Mouse (Mus musculus) forebrain, embryonic 13.5 days (tissue): ENCODE results near the gene Cdc7. TPM values are rescaled to one million over a fixed set of nuclear protein-coding genes. Genes with fewer than 3 reads are reported as not detected.

Source experiments
- ATAC-seq: fragments of 200-750 bp; cut with Nextera tagmentation; 2 replicates; pipeline ENCODE4 v1.8.0; 2017
- H3K27ac ChIP-seq: fragments of 300-500 bp; sonication (generic); 2 replicates; pipeline ENCODE4 v1.5.1; 2015; ENCODE audit warnings: inconsistent platforms, mild to moderate bottlenecking, moderate library complexity
- H3K27me3 ChIP-seq: fragments of 300-500 bp; sonication (generic); 2 replicates; pipeline ENCODE4 v1.6.1; 2015; ENCODE audit warnings: mild to moderate bottlenecking, inconsistent platforms
- H3K36me3 ChIP-seq: fragments of 300-500 bp; sonication (generic); 2 replicates; pipeline ENCODE4 v1.6.1; 2015; ENCODE audit warnings: mild to moderate bottlenecking, inconsistent platforms; ENCODE audit not compliant: poor library complexity, severe bottlenecking
- H3K4me1 ChIP-seq: fragments of 300-500 bp; sonication (generic); 2 replicates; pipeline ENCODE4 v1.6.1; 2015; ENCODE audit warnings: inconsistent platforms
- H3K4me2 ChIP-seq: fragments of 300-500 bp; sonication (generic); 2 replicates; pipeline ENCODE4 v1.6.1; 2015; ENCODE audit warnings: inconsistent platforms, mild to moderate bottlenecking, moderate library complexity
- H3K4me3 ChIP-seq: fragments of 300-500 bp; sonication (generic); 2 replicates; pipeline ENCODE4 v1.5.1; 2015; ENCODE audit warnings: mild to moderate bottlenecking, inconsistent platforms
- H3K9ac ChIP-seq: fragments of 300-500 bp; sonication (generic); 2 replicates; pipeline ENCODE4 v1.6.1; 2015; ENCODE audit warnings: mild to moderate bottlenecking, inconsistent platforms
- H3K9me3 ChIP-seq: fragments of 300-500 bp; sonication (generic); replicated peaks from 2 replicates; pipeline ENCODE4 v1.6.1; 2016; ENCODE audit warnings: inconsistent platforms
- WGBS: fragments of 180-500 bp; shearing (Covaris S2); methylation state at CpG from one replicate; pipeline ENCODE4 v1.1.7; 2015; 5-methylcytosine and 5-hydroxymethylcytosine counted together
- polyA plus RNA-seq: library from polyadenylated mRNA; unstranded; fragments of >200 nt; fragmentation: Nextera tagmentation; extraction: Ambion mirVana; gene quantifications from 2 replicates; pipeline ENCODE4 v1.2.1, GENCODE M21; 2015

Cdc7 gene
- polyA plus RNA-seq, 1 experiment from 2014 or later, result 43.1 TPM

DNA sequence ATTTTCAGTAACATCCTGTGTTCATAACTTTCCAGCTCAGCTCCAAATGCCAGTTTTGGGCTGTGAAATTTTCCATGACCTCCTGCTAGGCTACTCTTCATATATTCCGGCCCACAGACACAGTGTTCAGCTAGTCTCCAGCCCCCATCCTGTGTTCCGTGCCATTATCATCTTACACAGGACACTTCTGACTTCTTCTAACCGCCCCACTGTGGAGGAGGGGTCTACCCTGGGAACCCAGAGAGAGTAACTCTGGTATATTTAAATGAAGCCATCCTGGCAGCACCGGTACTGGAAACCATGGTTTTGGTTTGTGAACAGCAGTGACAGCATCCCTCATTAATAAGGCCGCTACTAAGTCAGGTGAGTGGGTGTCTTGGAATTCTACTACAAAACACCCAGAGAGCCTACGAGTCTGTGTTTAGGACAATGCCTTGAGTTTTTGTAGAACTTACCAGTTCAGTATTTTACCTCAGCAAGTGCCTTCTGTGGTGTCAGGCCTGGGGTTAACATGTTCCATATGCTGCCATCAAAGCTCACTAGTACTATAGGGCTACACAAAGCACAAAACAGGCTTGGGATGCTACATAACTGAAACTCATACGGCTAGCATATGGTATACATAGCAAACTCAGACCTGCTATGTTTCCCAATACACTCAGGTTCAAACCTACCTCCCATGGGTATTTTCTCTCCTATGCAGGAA lies 32.6 kb downstream of the Cdc7 start:
- no peak overlapping the region for H3K4me2 ChIP-seq
- peaks cover 19% of the 10 kb centered on the region; the same call in 1 of the 2 replicates for H3K27me3 ChIP-seq
- H3K4me3 ChIP-seq, result no peak overlapping the region
- no peak overlapping the region for H3K27ac ChIP-seq
- H3K9ac ChIP-seq, result no peak overlapping the region
- no peaks in the 10 kb centered on the region for H3K4me1 ChIP-seq
- H3K36me3 ChIP-seq, result no peaks in the 10 kb centered on the region
- no peak for ATAC-seq
- WGBS, result 77% methylated on average over 7 of the region's 7 CpGs
- H3K9me3 ChIP-seq, result no peaks in the 10 kb centered on the region

DNA sequence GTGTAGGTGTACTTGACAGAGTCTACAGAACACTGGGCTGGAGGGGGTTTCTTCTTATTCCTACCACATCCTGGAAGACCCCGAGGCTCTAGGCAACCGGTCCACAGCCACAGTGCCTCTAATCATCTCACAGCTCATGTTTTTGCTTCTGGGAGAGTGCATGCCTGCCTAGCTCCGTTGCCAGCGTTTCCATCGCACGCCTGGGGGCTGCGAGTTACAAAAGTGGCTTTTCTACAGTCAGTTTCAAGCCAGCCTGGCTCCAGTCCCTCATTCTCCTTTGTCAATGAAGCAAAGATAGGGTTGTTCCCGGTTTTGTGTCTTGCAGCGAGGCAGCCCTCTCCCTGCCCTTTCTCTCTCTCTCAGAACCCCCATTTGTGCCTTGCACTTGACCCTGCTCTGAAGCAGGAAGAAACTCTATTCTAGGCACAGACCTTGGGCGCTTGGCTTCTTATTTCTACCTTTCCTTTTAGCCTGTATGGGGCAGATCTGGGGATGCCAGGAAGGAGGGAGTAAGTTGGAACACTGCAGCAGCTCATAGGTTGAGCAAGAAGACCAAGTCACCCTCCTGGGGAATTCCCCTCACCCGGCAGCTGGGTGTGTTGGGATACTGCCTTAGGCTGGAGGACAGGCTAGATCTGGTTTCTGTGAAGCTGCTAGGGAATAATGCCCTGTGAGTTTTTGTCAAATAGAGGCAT lies 37.4 kb downstream of the Cdc7 start:
- Histone ChIP-seq H3K4me3 (no peak overlapping the region), H3K27ac (no peak overlapping the region), H3K9ac (no peak overlapping the region), H3K4me1 (no peaks in the 10 kb centered on the region), H3K36me3 (no peaks in the 10 kb centered on the region), H3K27me3 (0 out of 2 replicates have a peak, but pooled peaks cover 16% of the 10 kb centered on the region), H3K4me2 (no peak overlapping the region), H3K9me3 (no peaks in the 10 kb centered on the region)
- 50% methylated on average over 11 of the region's 11 CpGs for WGBS
- no peak for ATAC-seq

DNA sequence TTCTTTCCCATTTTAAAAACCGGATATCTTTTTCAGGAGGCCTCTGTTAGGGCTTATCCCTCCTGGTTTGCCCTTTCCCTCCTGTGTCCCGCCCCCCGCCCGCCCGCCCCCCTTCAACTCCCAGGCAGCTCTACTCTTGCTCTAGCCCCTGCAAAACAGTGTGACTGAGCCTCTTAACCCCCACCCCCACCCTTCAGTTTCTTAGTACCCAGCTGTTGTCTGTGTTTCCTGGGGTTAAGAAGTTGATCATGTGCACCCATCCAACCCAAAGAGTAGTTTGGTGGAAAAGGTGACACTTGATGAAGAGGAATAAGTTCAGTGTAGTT lies 37.9 kb downstream of the Cdc7 start:
- 23% methylated on average over 2 of the region's 5 CpGs for WGBS
- no peak overlapping the region for H3K27ac ChIP-seq

DNA sequence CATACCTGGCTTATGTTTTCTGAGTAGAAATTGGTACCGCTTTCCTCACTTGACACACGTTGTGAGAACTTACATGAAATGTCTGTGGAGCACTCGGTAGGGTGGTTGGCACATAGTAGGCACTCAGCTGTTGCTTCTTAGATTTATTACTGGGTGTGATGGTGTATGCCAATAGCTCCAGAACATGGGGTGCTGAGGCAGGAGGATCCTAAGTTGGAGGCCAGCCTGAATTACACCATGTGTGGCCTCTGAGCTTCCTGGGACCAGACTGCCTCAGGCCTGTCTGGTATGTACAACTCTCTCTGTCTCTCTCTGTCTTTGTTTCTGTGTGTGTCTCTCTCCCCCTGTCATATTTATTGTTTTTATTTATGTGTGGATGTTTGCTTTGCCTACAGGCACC lies 45.6 kb downstream of the Cdc7 start:
- Histone ChIP-seq H3K4me2 (no peak overlapping the region), H3K36me3 (no peaks in the 10 kb centered on the region), H3K9ac (no peak overlapping the region), H3K4me3 (no peak overlapping the region), H3K27ac (no peak overlapping the region), H3K9me3 (0 out of 2 replicates have a peak, but pooled peaks cover 2% of the 10 kb centered on the region), H3K27me3 (0 out of 2 replicates have a peak, but pooled peaks cover 5% of the 10 kb centered on the region), H3K4me1 (no peaks in the 10 kb centered on the region)
- WGBS, result 97% methylated on average over 3 of the region's 3 CpGs
- ATAC-seq, result no peak

More for the DNA sequence above, 37.9 kb downstream of the Cdc7 start:
- H3K4me2 ChIP-seq, result no peak overlapping the region
- no peaks in the 10 kb centered on the region for H3K4me1 ChIP-seq
- H3K27me3 ChIP-seq, result 0 out of 2 replicates have a peak, but pooled peaks cover 11% of the 10 kb centered on the region
- no peaks in the 10 kb centered on the region for H3K9me3 ChIP-seq
- H3K36me3 ChIP-seq, result no peaks in the 10 kb centered on the region
- no peak overlapping the region for H3K4me3 ChIP-seq
- ATAC-seq, result no peak
- no peak overlapping the region for H3K9ac ChIP-seq

DNA sequence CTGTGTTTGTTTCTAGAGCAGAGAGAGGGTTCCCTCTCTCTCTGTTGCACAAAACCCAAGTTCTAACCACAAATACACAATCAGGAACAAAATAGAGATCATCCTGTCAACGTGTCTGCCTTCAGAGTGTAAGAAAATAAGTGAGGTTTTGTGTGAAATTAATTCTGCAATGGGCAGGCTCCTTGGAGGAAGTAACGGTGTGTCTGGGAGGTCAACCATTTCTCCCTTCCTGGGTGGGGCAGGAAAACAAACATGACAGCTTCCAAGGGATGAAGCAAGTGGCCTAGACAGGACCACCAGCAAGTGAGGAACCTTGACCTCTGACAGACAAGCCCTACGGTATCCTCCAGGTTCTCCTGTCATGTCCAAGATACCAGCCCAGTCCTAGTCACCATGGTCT lies 46.2 kb downstream of the Cdc7 start:
- Histone ChIP-seq H3K36me3 (no peaks in the 10 kb centered on the region), H3K27ac (no peak overlapping the region), H3K9ac (no peak overlapping the region), H3K4me2 (no peak overlapping the region), H3K4me1 (0 out of 2 replicates have a peak, but pooled peaks cover under 1% of the 10 kb centered on the region), H3K27me3 (peaks cover 6% of the 10 kb centered on the region; the same call in 1 of the 2 replicates), H3K4me3 (no peak overlapping the region), H3K9me3 (0 out of 2 replicates have a peak, but pooled peaks cover 2% of the 10 kb centered on the region)
- WGBS, result 85% methylated on average over 3 of the region's 3 CpGs
- ATAC-seq, result no peak

DNA sequence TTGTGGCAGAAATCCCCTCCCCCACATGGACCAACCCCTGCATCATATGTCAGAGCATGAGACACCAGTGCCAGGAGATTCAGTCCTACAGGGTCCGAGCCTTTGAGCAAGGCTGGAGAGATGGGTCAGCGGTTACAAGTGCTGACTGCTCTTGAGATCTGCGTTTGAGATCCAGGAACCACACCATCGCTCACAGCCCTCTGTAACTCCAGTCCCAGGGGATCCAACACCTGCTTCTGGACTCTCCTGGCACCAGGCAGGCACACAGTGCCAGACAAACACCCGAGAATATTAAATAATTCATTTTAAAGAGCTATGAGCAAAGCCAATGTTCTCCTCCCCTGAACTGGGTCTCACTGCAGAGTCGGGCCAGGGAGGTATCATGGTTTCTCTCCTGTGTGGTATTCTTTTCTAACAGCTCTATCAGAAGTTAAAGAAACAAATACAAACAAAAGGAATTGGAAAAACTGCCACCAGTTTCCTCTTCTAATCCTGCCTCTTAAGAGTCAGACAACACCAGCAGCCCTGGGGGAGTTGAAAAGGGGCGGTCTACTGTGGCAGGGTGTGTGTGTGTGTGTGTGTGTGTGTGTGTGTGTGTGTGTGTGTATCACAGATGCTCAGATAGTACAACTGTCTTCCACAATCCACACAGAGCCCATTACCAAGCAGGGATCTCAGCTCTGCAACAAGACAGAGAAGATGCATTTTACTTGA lies 47.4 kb downstream of the Cdc7 start:
- H3K9ac ChIP-seq, result no peak overlapping the region
- H3K9me3 ChIP-seq, result 0 out of 2 replicates have a peak, but pooled peaks cover 2% of the 10 kb centered on the region
- WGBS, result 63% methylated on average over 7 of the region's 7 CpGs
- no peak overlapping the region for H3K4me3 ChIP-seq
- H3K4me2 ChIP-seq, result no peak overlapping the region
- no peaks in the 10 kb centered on the region for H3K36me3 ChIP-seq
- no peak for ATAC-seq
- no peak overlapping the region for H3K27ac ChIP-seq
- 0 out of 2 replicates have a peak, but pooled peaks cover 4% of the 10 kb centered on the region for H3K4me1 ChIP-seq
- peaks cover 9% of the 10 kb centered on the region; the same call in 1 of the 2 replicates for H3K27me3 ChIP-seq

DNA sequence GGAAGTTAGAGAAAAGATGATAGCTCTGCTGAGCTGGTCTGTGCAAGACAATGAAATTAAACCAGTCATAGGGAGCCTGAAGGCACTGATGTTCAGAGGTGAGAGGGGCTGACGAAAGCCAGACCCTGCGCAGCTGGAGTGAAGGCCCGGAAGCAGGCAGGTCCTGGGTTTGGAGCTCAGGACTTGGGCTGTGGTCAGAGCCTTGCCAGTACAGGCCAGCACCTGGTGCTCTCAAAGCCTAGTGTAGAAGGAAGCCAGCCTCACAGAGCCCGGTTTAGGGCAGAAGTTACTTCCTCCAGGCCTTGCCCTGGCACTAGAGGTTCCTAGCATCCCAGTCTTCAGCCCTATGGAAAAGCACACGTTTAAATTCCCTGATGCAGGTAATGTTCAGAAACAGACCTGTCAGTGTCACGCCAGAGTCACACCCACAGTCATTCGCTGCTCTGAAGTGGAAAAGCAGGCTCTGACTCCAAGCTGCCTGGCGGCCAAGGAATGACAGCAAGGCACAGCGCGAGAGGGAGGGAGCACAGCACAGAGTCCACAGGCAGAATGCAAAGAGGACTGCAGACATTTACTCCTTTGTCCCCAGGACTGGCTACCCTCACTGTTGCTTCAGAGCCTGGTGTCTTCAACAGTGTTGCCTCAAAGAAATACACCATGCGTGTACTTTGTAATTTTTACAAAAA lies 48.1 kb downstream of the Cdc7 start:
- Histone ChIP-seq H3K36me3 (no peaks in the 10 kb centered on the region), H3K9ac (no peak overlapping the region), H3K9me3 (0 out of 2 replicates have a peak, but pooled peaks cover 2% of the 10 kb centered on the region), H3K4me1 (0 out of 2 replicates have a peak, but pooled peaks cover 4% of the 10 kb centered on the region), H3K4me2 (no peak overlapping the region), H3K4me3 (no peak overlapping the region), H3K27ac (no peak overlapping the region), H3K27me3 (peaks cover 9% of the 10 kb centered on the region; the same call in 1 of the 2 replicates)
- 44% methylated on average over 11 of the region's 11 CpGs for WGBS
- ATAC-seq, result no peak

DNA sequence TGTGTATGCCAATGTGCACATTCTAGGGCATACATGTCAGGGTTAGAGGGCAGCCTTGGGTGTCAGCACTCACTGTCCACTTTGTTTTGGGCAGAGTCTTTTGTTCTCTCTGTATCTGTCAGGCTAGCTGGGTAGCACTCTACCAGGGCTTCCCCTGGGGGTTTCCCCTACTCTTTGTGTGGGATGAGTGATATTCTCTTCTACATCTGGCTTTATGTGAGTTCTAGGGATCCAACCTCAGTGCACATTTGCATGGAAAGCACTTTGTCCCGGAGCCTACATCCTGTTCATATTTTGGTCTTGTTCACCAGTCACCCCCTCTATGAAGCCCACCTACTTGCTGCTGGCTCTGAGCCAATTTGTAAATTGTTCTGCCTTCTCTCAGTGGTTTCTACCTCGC lies 49.3 kb downstream of the Cdc7 start:
- Histone ChIP-seq H3K27me3 (peaks cover 9% of the 10 kb centered on the region; the same call in 1 of the 2 replicates), H3K36me3 (no peaks in the 10 kb centered on the region), H3K4me1 (0 out of 2 replicates have a peak, but pooled peaks cover 4% of the 10 kb centered on the region), H3K9ac (no peak overlapping the region), H3K27ac (no peak overlapping the region), H3K9me3 (0 out of 2 replicates have a peak, but pooled peaks cover 2% of the 10 kb centered on the region), H3K4me2 (no peak overlapping the region), H3K4me3 (no peak overlapping the region)
- 80% methylated on average over 2 of the region's 2 CpGs for whole genome bisulfite sequencing
- ATAC-seq, result no peak

DNA sequence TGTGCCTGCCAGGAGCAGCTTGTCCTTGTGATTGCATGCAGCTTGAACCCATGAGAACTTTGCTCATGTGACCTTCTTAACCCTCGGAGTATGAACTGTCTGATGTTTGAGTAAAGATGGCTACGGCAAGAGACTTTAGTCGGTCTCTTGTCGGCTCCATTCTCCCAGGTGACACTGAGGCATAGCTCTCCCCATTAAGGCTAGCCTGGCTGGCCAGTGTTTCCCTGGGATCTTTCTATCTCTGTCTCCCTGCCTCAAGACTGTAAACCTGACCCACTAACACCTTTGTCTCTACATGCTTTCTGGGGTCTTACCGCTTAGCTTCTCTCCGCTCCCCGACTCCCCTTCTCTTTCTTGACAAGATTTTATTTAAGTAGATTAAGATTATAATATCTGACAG lies 50.0 kb downstream of the Cdc7 start:
- no peaks in the 10 kb centered on the region for H3K9me3 ChIP-seq
- H3K27ac ChIP-seq, result no peak overlapping the region
- peaks cover 9% of the 10 kb centered on the region; the same call in 1 of the 2 replicates for H3K27me3 ChIP-seq
- H3K36me3 ChIP-seq, result no peaks in the 10 kb centered on the region
- H3K9ac ChIP-seq, result no peak overlapping the region
- 88% methylated on average over 7 of the region's 7 CpGs for WGBS
- no peak overlapping the region for H3K4me3 ChIP-seq
- H3K4me2 ChIP-seq, result no peak overlapping the region
- no peak for ATAC-seq
- H3K4me1 ChIP-seq, result 0 out of 2 replicates have a peak, but pooled peaks cover 4% of the 10 kb centered on the region

DNA sequence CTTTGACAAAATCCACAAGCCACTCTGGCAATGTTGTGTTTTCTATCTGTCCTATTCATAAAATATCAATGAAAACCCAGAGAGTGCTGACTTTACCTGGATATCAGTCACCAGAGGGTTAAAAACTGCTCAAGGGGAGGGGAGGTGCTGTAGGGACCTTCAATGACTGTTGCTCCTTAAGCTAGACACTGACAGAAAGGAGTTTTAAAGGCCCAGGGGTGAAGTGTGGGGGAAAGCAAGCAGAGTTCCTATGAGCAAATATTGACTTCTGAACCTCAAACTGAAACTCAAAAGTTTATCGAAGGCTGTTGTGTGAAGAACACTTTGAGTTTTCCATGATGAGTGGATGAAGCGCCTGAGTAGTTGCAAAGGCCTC lies 50.9 kb downstream of the Cdc7 start:
- Histone ChIP-seq H3K9me3 (no peaks in the 10 kb centered on the region), H3K36me3 (no peaks in the 10 kb centered on the region), H3K27me3 (peaks cover 9% of the 10 kb centered on the region; the same call in 1 of the 2 replicates), H3K9ac (no peak overlapping the region), H3K4me1 (0 out of 2 replicates have a peak, but pooled peaks cover 4% of the 10 kb centered on the region), H3K27ac (no peak overlapping the region), H3K4me3 (no peak overlapping the region), H3K4me2 (no peak overlapping the region)
- WGBS, result 91% methylated on average over 2 of the region's 2 CpGs
- ATAC-seq, result no peak

DNA sequence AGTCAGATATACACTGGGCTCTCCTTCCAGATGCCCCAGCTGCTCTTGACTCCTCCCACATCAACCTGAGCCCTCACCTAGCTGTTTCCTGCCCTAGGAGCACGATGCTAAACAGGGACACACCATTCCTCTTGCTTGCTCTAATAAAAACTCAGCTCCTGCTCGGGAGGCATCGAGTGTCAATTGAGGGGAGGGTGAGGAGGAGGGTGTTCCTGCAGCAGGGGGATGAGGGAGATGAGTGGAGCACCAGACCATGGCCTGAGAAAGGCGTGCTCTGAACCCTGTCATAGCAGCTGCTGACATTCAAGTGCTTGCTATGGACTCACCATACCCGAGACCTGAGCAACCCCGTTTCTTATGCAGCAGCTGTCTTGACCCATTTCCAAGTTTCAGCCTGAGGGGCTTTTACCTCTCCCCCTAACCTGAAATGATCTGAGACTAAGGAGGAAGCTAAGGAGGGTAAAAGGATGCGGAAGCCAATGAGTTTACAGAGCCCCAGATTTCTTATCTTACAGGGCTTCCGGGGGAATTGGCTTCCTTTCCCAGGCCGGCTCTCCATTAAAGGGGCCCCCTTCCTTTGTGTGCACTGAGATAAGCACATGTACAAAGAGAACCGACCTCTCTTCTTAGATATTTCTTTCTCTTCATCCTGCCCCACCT lies 51.4 kb downstream of the Cdc7 start:
- Histone ChIP-seq H3K36me3 (no peaks in the 10 kb centered on the region), H3K9me3 (no peaks in the 10 kb centered on the region), H3K27me3 (peaks cover 9% of the 10 kb centered on the region; the same call in 1 of the 2 replicates), H3K4me3 (no peak overlapping the region), H3K4me1 (0 out of 2 replicates have a peak, but pooled peaks cover 4% of the 10 kb centered on the region), H3K27ac (no peak overlapping the region), H3K4me2 (no peak overlapping the region), H3K9ac (no peak overlapping the region)
- 37% methylated on average over 10 of the region's 10 CpGs for WGBS
- no peak for ATAC-seq
